In the genomic region with DNA sequence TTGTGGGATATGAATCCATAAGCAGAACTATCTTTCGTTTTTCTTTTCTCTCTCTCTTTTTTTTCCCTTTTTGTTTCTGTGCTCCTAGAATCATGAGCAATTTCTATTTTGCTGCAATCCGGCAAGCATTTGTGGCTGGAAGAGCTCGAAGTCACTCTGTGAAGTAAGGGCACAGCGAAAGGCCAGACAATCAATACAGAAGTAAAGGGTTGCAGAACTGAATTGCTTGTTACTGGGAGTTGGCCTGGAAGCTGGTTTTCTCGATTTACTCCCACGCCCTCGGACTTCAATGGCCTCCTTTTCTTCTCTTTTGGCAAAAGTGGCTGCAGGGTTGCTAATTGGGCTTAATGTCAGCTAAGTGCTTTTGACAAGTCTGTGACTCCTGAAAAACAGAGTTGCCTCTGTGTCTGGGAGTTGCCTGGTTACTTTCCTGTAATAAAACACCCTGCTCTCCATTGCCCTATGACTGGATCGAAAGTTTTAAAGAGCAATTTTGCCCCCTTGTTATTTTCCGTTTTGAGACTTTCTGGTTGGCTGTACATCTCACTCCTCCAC, we compare ENCODE assay signal across 13 mouse cellular contexts.
DNase-seq lines count a peak whose midpoint lies in the region; ATAC-seq and TF ChIP-seq lines count a peak whose summit lies in the region.
"Had no signal": no experiment of that assay in that cellular context is flagged by ENCODE, and none has a peak within 500 bp of the region (broad histone marks: within the 10 kb centered on the region; RNA-seq: fewer than 3 reads in every experiment).

No protein-coding gene starts in this region.

- H3K4me3 ChIP-seq in hindbrain, postnatal 0 days (ENCODE audit: low read length), result no peak overlapping the region
- H3K4me3 ChIP-seq in left cerebral cortex, adult 2 months, result no peak overlapping the region
- H3K4me3 ChIP-seq: heart, adult 2 months; lung, embryonic 15.5 days had no signal

- 45% methylated on average over 9 of the region's 9 CpGs for WGBS in hindbrain, postnatal 0 days

- peak; percentile 3 for DNase-seq in layer of hippocampus, adult 11-12 months (ENCODE audit: low spot score)
- DNase-seq in layer of hippocampus, adult 18-20 months (ENCODE audit: low spot score in 2 of 2), result no peak
- peak; percentile 93 for DNase-seq in Muller cell, postnatal 12 days (ENCODE audit: inconsistent ontology term)
- DNase-seq in embryo, embryonic 11.5 days (ENCODE audit: low read depth, low spot score), result peak; percentile 14
- peak; percentile 46 for DNase-seq in hindbrain, postnatal 0 days (ENCODE audit: low spot score)
- DNase-seq in spleen, adult 12 weeks (ENCODE audit: low spot score), result no peak
- no peak for DNase-seq in left cerebral cortex, adult 2 months (ENCODE audit: extremely low spot score in 1 of 2, low spot score in 2 of 2)
- DNase-seq in cerebellum, postnatal 4 days (ENCODE audit: low spot score in 2 of 2), result no peak
- DNase-seq: adrenal gland, adult 2 months; heart, adult 2 months; kidney, postnatal 4 days; left cerebral cortex, postnatal 4 days had no signal

- no peaks in the 10 kb centered on the region for H3K9me3 ChIP-seq in hindbrain, postnatal 0 days (ENCODE audit: low read length)
- H3K9me3 ChIP-seq: lung, embryonic 15.5 days had no signal

- intact Hi-C loops in left cerebral cortex, adult 2 months (cut with DNase I), result no loop called here

- H3K27me3 ChIP-seq in hindbrain, postnatal 0 days (ENCODE audit: insufficient read depth, low read length), result no peaks in the 10 kb centered on the region
- H3K27me3 ChIP-seq: lung, embryonic 15.5 days had no signal

- TF ChIP-seq CTCF in hindbrain, postnatal 0 days (IDR thresholded peaks at IDR 0.05; ENCODE audit: low read depth), result no peak
- no peak for TF ChIP-seq CTCF in left cerebral cortex, adult 2 months (IDR thresholded peaks at IDR 0.05)

- no peak overlapping the region for H3K9ac ChIP-seq in hindbrain, postnatal 0 days (replicated peaks; ENCODE audit: low read length)
- H3K9ac ChIP-seq: lung, embryonic 15.5 days had no signal

- no peaks in the 10 kb centered on the region for H3K4me1 ChIP-seq in hindbrain, postnatal 0 days (ENCODE audit: insufficient read depth, low read length)
- H3K4me1 ChIP-seq: lung, embryonic 15.5 days had no signal

- no peaks in the 10 kb centered on the region for H3K36me3 ChIP-seq in hindbrain, postnatal 0 days (ENCODE audit: insufficient read depth, low read length)
- H3K36me3 ChIP-seq: lung, embryonic 15.5 days had no signal

- ATAC-seq in hindbrain, postnatal 0 days, result no peak

- H3K4me2 ChIP-seq in hindbrain, postnatal 0 days (ENCODE audit: low read depth, low read length), result no peak overlapping the region
- H3K4me2 ChIP-seq: lung, embryonic 15.5 days had no signal

- H3K27ac ChIP-seq in hindbrain, postnatal 0 days, result no peak overlapping the region
- no peak overlapping the region for H3K27ac ChIP-seq in left cerebral cortex, adult 2 months
- H3K27ac ChIP-seq: heart, adult 2 months; lung, embryonic 15.5 days had no signal

Comparison
In these comparisons a context has a peak if more than half of its experiments do, and no peak if none do; other contexts are left out.
1. DNase-seq: peak in layer of hippocampus, adult 11-12 months (single experiment), Muller cell, postnatal 12 days (single experiment), embryo, embryonic 11.5 days (single experiment) and hindbrain, postnatal 0 days (single experiment); none in layer of hippocampus, adult 18-20 months (0 of 2), spleen, adult 12 weeks (single experiment), left cerebral cortex, adult 2 months (0 of 2) and cerebellum, postnatal 4 days (0 of 2).